Mouse (Mus musculus) lung, postnatal 25 days (tissue): ENCODE measurements around the gene Kctd14.
"Not testable (repeated sequence)": the region's sequence is repeated elsewhere in the genome, so short reads cannot be mapped to it uniquely, and the experiment has no call there.

Experiments used
- DNase-seq: peaks from one replicate; pipeline ENCODE4 v3.0.0; 2022; ENCODE audit warnings: low spot score

Kctd14 gene

DNA sequence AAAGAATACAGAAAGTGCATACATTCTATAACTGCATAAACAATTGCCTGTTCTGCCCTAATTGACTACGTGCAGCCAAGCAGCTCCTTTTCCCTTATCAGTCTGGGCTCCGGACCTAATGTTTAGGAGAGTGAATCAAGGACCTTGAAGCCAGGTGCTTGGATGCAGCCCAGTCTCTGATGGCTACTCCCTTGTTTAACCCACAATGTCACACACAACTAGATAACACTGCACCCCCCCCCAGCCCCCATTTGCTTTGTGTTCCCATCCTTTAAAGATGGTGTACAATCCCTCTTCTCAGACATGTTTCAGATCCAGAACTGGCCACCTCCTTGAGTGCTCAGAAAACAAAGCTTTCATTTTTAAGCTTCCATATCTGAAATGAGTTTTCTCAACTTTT, at the start of gene Kctd14:
TSS of gene Kctd14 (plus strand) at position 301 of the 400 bp plus-strand sequence.
- DNase-seq, result not testable (repeated sequence)

DNA sequence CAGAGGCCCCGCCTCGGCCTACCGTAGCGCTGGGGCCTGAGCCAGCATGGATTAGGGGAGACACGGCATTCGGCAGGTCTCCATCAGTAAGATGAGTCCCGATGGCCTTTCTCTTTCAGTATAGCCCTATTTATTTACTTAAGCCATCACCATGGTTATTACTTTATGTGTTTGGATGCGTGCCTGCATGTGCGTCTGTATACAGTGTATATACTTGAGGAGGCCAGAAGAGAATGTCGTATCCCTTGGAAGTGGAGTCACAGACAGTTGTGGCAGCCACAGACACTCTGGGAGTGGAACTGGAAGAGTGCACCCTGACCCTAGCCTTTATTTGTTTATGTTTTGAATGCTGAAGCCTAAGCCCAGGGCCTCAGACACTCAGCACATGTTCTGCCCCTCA, 44.0 kb upstream of the Kctd14 start:
- DNase-seq, result no peak

DNA sequence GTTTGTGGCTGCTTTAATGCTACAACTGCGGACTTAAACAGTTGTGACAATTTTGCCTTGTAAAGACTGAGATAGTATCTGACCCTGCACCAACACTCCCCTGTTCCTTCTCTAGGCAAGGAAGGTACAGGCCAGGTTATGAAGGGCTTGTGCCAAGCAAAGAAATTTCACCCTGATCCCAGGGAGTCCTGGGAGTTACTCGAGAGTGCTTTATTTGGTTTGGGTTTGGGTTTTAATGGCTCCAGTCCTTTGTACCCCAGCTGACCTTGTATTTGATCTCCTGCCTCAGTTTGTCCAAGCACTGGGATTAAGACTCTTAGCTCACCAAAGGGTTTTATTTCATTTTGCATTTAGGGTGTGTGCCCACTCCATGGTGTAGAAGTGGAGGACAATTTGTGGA, 40.0 kb upstream of the Kctd14 start:
- no peak for DNase-seq

DNA sequence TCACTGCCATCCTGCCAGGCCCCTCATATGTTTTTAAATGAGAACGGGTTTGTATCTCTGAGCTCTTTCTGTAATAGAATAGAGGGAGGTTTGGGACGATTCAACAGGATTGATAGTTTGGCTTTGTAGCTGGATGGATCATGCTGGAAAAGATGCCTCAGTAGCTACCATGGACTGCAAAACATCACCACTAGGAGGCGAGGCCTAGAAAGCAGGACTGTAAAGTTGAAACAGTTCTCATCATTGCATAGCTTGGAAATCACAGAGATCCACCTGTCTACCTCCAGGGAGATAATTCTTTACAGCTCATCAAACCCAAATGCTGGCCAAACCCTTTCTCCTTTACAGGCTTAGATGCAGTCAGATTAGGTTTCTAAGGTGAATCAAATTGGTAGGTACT, 39.5 kb upstream of the Kctd14 start:
- no peak for DNase-seq

DNA sequence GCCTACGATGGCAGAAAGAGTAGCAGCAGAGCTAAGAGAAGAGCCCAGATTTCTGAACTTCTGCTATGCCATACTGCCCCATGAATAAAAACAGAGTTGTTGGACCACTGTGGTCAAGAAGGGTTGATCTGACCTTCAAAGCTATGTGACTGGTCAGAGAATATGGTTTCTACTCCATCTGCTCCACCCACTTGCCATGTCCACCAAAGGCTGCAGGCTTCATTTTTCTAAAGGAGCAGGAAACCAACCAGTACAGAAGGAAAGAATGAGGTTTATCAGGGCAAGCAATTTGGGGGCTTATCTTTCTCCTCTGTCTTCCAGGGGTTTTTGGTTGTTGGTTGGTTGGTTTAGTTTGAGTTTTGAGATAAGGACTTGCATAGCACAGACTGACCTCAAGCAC, 37.1 kb upstream of the Kctd14 start:
- no peak for DNase-seq

DNA sequence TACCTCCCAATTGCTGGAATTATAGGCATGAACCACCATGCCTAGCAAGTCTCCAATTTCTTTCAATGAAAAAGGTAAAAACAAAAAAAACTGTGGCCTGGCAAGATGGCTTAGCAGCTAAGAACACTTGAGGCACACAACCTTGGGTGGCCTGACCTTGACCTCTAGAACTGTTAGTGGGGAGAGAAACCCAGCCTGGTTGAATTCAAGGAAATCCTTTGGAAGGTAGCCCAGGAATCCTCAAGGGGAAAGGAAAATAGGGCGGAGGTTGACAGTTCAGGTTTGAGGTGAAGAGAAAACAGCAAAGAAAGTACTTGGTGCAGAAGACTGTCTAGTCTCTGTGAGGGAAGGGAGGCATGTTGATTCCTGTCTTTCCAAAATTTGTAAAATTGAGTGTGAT, 36.7 kb upstream of the Kctd14 start:
- peak; percentile 29 for DNase-seq

DNA sequence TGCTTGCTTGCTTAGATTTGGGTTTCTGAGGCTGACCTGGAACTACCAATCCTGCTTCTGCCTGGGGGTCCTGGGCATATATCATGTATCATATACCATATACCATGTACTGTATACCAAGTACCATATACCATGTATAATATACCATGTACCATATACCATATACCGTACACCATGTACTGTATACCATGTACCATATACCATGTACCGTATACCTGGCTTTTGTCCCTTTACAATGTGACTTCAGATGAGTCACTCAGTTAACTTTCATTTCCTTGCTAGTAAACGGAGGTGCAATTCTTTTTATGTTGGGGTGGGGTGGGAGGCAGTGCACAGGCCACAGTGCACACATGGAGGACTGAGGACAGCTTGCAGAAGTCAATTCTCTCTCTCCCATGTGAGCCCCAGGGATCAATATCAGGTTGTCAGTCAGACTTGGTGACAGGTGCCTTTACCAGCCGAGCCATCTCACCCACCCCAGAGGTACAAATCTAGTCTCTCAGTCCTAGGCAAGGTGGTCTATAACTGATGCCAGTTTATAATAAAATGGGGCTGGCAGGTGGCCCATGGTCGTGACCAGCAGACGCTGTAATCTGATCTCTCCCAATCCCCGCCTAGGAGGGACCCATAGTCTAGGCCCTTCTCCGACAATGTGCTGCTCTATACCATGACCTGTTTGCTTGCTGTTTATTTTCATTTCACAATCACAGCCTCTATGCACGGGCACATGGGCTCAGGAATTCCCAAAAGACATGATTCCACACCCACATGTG, 36.0 kb upstream of the Kctd14 start:
- DNase-seq, result no peak

DNA sequence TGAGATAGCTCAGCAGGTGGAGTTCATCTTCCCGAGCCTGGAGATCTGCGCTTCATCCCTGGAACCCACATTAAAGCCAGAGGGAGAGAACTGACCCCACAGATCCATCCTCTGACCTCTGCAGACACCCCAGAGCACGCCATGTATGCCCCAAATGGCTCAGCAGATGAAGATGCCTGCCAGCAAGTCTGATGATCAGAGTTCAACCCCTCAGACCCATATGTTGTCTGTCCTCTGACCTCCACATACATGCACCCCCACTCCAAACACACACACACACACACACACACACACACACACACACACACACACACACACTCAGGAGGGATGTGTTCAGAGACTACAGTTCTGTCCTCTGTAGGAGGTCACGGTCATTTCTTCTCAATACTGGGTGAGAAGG, 34.6 kb upstream of the Kctd14 start:
- DNase-seq, result no peak

DNA sequence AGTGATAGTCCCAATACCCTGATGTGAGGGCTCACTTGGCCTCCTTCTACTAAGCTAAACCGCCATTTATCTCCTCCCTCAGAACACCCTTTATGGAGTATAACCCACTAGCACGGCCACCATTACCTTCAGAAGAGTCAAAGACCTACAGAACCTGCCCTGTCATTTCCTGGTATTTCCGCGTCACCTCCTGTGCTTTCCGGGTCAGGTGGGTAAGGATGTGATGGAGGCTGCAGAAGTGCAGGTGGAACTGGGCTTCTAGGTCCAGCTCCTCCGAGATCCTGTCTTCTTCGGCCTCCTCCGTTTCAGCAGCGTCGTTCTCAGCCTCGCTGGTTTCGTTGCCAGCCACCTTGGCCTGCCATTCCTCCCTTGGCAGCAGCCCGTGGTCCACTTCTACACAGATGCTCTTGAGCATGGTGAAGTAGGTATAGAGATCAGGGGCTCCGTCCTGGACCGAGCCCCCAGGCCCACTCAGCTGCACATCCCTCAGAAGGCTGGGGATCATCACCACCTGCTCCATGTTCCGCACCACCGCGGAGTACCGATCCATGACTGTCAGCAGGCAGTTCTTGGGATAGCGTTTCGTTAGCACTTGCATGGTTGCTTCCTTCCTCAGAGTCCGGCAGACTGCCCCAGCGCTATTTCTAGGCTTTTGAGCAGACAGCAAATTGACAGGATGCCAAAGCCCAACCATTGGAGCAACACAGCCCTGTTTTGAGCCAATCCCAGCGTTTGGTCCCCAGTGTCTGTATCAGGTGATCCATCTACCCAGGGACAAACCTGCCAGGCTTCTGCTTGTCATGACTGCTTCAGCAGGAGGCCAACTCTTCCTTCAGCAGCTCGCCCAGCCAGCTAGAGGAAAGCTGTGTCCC, 34.0 kb upstream of the Kctd14 start, which contains the start of gene Thrsp:
TSS of gene Thrsp (minus strand) at position 825 of the 872 bp plus-strand sequence.
- DNase-seq, result peak; percentile 50

DNA sequence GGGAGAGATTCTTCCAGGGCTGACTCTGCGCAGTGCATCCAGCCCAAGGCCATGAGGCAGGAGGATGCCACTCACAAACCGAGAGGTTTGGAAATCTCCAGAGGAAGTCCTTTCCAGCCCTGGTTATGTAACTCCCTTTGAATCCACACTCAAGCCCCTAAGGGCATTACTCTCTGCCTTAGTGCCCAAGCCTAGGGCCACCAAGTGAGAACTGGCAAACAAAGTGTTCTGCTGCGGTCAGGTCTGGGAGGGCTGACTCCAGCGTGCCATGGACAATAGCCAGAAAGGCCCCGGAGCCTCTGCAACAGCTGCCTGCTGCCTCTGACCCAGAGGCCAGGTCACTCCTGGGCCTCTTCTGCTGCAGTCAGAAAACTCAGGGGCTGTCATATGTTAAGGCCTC, 32.4 kb upstream of the Kctd14 start:
- DNase-seq, result peak; percentile 72

DNA sequence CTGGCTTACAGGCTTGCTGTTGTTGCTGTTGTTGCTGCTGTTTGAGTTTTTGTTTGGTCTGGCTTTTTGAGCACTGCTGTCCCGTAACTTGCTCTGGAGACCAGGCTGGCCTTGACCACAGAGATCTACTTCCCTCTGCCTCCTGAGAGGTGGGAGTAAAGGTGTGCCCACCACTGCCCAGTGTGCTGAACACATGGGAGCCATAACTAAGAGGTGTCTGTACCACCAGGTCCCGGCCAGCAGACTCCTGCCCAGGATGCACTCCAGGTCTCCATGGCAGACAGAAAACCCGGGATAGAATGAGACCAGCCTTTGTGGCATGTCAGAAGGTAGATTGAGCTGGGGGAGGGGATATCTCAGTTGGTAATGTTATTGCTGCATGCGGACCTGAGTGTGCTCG, 32.0 kb upstream of the Kctd14 start:
- no peak for DNase-seq

DNA sequence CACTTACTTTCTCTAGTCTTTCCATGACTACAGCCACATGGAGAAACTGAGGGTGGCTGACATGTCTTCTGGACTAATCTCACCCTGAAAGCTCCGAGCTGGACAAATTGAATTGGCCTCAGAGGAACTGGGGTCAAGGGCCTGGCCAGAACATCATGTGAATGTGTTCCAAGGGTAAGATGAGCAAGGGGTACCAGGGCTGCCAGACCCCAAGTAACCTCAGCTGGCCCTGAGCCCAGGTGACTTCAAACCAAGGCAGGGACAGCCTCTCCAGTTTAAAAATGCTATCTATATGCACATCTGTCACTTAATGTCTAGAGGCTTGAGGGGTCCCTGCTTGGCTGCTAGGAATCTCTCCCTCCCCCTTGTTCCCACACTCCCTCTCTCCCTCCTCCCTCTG, 30.7 kb upstream of the Kctd14 start:
- DNase-seq, result no peak

DNA sequence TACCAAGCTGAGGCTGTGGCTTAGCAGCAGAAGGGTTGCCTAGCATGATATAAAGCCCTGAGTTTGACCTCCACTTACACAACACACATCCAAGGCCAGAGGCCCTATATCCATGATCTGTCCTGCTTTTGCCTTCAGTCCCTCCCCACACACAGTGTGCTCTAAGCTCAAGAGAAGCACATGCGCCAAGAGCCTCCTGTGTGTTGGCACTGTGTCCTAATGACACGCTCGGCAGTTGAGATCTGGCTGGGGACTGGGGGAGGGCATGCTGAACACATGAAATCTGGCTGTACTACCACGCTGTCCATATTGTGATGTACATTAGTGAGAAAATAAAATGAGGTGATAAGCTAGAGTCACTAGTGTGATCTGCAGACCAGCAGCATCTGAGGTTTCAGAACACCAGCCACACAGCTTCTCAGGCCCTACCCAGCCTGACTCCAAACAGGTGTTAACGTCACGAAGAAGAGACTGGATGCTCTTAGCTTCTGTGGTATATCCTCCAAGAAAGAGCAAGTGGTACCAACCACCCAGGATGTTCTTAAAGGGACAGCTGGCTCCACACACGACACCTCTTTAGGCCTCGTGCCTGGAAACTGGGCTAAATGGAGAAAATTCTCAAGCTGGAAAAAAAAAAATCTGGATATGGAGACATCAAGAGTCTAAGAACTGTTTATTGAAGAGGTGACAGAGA, 30.0 kb upstream of the Kctd14 start:
- no peak for DNase-seq

DNA sequence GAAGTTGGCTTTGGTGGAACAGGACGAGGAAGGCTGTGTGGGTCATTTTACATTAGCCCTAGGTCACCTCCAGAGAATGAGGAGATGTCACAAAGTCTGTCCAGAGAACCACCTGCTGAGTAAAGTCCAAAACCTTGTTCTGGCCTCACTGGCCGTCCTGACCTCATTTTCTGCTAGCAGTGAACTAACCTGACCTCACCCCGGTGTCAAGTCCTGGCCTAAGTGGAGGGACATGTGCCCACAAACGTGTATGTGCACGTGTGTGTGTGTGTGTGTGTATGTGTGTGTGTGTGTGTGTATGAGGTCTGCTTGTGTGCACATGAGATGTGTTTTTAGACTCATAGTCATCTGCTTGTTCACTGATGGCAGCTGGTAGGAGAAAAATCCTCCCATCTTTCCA, 27.4 kb upstream of the Kctd14 start:
- no peak for DNase-seq

DNA sequence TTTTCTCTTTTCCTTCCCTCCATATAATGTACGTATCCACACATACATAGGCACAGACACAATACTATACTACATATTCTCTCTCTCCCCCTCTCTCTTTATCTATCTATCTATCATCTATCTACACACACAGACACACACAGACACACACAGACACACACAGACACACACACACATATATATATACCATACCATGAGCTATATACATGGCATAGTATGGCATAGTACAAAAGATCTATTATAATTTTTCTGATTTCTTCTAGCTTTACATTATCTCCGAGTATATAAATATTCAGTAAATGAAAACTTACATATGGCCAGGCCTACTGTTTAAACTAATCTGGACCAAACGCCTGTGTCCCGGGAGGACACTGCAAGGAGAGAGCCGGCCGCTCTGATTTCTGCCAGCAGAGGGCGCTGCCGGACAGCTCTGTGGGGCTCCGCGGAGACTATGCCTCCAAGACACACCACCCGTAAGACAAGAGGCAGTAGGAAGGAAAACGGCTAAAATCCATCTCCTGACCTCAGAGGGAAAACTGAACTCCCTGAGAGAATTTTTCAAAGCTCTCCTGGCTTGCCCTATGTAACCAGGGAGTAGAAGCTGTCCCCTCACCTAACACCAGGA, 26.4 kb upstream of the Kctd14 start:
- DNase-seq, result peak; percentile 81

DNA sequence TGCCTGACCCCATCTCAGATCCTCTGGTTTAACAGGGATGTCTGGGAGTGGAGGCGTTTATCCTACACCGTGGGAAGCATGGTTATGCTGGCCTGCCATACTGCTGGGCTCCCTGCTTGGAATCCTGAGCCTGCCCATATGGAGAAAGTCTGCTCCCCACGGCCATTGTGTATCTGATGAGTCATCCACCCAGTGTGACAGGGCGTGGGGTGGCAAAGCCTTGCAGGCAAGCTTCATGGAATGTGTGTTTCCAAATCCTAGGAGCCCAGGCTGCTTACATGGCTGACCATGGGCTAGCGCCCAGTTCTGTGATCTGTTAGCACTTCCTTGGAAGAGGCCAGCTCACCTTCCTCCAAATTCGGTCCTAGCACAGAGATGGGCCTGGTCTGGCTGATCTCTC, 24.6 kb upstream of the Kctd14 start:
- no peak for DNase-seq

DNA sequence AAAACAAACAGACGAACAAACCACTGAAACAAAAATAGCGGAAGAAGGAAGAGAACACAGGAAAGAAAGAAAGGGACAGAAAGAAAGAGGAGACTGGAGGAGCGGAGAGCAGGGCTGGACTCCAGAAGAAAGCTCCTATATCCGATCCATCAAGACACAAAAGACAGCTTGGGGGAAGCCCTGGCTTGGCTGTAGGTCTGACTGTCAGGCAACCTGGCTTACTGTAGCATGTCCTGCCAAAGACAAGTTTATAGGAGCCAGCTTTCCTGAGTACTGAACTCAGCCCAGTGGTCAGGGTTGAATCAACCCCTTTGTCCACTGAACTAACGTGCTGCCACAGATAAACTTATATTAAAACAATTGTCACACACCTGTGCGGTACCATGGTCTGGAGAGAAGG, 23.8 kb upstream of the Kctd14 start:
- DNase-seq, result no peak

DNA sequence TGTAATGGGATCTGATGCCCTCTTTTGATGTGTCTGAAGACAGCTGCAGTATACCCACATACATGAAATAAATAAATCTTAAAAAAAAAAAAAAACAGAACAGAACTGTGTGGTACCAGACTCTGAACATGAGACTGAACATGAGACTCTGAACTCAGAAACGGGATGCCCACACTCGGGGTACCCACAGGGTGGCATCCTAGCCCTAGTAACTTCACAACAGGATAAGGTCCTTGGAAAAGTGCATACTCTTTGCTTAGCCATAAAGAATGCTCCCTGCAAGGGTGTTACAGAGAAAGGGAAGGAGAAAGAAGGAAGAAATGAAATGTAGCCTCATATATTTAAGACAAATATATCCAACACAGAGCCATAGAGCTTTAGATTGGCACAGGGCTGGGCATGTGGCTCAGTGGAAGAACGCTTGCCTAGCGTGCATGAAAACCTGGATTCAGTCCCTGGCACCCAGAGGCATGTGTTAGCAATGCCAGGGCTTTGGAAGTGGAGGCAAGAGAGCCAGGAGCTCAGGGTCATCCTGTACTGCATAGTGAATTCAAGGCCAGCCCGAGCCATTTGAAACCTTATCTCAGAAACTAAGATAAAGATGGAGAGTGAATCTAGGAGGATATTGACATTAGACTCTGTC, 23.2 kb upstream of the Kctd14 start:
- no peak for DNase-seq

DNA sequence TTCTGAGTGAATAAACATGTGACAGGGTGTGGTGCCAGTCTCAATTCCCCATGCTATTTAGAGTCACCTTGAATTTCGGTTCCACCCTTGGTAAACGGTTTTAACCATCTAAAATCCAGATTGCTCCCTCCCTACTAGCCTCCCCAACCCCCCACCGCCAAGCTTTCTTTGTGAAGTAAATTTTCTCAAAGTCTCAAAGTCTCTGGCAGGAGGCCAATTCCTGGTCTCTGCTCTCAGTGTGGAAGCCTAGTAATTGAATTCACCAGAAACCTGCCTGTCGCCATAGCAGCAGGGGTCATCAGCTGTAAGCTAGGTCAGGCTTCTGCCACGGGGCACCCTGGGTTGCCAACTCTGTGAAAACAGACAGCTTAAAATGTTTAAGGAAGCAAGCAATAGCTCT, 21.4 kb upstream of the Kctd14 start:
- peak; percentile 18 for DNase-seq

DNA sequence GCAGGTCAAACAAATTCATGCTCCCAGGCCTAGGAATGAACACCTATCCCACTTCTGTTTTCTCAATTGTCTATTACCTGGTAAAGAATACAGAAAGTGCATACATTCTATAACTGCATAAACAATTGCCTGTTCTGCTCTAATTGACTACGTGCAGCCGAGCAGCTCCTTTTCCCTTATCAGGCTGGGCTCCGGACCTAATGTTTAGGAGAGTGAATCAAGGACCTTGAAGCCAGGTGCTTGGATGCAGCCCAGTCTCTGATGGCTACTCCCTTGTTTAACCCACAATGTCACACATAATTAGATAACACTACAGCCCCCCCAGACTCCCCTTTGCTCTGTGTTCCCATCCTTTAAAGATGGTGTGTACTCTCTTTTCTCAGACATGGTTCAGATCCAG, 17.6 kb upstream of the Kctd14 start:
- not testable (repeated sequence) for DNase-seq

DNA sequence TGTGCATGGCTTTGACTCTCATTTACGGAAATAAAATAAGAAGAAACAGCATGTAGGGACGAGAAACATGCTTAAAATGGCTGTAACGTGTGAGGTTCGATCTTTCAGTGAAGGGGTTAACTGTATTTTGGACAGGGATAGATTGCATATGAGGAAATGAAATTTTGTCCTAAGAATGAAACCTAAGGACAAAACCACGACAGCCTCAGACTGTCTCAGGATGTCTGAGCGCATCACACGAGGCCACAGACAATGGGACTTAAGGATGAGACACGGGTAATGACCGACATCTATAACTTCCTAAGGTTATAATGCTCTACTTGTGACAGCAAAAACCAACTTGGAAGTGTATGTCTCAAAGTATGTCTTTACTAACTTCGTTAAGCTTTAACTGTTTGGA, 16.6 kb upstream of the Kctd14 start:
- no peak for DNase-seq

DNA sequence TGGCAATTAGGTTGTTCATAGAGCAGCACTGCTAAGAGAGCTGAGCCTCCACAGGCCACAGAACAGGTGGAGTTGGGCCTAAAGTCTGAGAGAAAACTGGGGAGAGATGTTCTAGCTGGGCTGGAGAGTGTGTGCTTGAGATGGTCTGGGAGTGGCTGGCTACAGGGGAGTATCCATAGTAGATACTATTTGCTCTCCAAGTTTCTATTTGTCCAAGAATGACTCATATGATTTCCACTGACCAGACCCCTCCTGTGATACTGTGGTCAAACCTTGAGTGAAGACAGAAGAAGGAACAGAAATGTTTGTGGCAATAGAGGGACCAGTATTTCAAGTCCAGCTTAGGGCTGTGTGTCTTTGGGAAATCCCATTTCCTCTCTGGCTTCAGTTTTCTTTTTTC, 12.1 kb upstream of the Kctd14 start:
- no peak for DNase-seq
